Mouse (Mus musculus) hematopoietic stem cell, adult 5-6 weeks (primary cell): Measurements from ENCODE around the gene Fance. TPM values are rescaled to one million over a fixed set of nuclear protein-coding genes. Genes with fewer than 3 reads are reported as not detected.

ENCODE experiments used
- ATAC-seq, 2 experiments: fragments of 125-278 bp in 1 of 2; replicated peaks in 1 of 2; 2 replicates each; pipeline ENCODE4 v1.8.0; 2016 to 2017; ENCODE audit warnings: inconsistent platforms in 2 of 2, mild to moderate bottlenecking in 2 of 2, moderate number of reproducible peaks in 2 of 2, low read depth in 1 of 2, moderate TSS enrichment in 1 of 2; ENCODE audit not compliant: low FRiP score in 2 of 2, poor library complexity in 2 of 2, severe bottlenecking in 2 of 2, insufficient read depth in 1 of 2, low TSS enrichment in 1 of 2
- total RNA-seq: library from RNA; stranded (forward); fragments of 172-1452, 232-1000 nt; gene quantifications from 2 replicates; pipeline ENCODE4 v1.2.3, GENCODE M21; 2017

Fance gene
- total RNA-seq, 1 experiment from 2014 or later, result 7.5 TPM

DNA sequence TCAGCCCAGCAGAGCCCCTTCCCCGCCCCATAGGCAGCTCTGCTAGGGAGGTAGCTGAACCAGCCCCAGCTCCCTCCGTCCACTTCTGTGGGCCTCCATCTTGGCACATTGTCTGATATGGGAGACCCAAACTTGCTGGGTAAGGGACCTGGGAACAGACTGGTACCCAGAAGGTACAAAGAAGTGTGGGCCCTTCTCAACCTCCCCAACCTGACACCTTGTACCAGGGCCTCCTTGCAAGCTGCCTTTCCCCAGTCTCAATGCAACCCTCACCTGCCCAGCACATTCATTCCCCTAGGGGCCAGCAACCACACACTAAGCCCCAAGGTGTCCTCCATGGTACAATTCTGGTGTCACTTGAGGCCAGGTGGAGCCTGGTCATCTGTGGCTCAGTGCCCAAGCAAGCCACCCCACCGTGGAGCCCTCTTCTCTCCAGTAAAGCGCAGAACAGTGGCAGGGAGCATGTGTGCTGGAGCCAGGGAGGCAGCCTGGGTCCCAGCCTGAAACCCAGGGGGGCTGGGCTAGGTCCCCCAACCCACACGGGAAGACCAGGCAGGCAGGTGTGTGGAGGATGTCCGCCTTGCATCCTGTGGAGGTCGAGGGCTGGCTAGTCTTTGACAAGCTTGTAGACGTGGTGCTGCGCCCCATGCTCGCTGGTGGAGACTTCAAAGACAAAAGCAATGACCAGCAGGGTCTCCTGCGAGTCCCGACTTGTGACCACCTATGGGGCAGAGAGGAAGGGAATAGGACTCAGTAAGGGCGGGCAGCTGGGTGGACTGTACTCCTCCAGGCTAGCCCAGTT is 19.0 kb downstream of the Fance start:
- no peak for ATAC-seq

DNA sequence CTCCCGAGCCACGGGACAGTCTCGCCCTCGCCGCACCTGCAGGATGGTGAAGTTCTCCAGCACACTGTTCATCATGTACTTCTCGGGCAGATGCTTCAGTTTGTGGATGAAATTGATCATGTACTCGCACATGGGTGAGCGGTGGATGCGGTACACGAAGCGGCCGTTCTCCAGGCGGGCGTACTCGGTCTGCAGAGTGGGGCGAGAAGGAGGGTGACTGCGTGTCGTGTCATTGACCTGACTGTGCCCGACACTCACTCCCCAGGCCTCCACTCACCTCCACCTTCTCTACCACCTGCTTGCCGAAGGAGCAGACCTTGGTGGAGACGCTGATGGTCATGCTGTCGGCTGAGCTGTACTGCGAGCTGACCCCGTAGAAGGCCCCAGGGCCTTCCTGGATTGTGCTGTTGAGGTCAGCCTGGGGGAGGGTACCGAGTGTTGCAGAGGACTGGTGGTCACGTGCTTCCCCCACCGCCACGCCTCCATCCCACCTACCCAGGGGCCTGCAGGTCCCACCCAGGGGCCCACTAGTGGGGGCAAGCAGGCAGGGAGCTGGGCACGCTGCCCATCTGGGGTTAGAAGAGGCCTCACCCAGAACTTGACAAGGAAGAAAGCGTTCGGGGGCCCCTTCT is 19.7 kb downstream of the Fance start:
- ATAC-seq, result peak; percentile 11 to 25

GRCm38 (mm10) chr17:28335267-28335666 is 21.9 kb downstream of the Fance start:
- no peak for ATAC-seq

DNA sequence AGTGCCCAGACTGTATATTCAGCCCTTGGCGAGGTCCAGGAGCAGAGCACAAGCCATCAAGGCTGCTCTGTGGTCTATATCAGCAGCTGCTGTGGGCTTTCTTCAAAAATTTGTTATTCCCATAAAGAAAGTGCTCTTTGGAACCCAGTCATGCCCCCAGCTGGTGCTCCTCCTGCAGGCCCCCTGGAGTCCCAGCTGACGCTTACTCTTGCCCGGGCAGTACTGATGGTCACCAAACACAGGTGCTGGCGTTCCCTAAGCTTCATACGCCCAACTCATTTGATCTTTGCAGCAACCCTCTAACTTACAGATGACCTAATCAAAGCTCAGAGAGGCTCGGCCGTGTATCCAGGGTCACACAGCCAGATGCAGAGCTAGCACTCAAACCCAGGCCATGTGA is 24.2 kb downstream of the Fance start:
- no peak for ATAC-seq

DNA sequence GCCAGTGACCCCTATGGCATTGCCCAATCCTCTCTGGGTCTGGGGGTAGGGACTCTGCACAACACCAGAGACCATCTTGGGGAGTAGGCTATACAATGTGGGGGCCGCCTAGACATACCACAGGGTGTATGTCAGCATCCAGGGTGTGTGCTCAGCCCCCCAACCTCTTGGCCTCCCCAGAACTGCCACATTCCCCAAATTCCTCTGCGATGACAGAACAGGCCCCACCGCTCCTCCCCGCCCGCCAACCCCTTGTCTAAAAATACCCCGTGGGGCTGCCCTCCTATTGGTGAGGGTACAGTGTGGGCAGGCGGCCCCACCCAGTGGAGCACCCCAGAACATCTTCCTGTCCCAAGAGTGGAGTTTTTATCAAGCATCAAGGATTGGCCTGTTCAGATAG is 27.3 kb downstream of the Fance start:
- ATAC-seq, result no peak

GRCm38 (mm10) chr17:28341091-28341490 is 27.8 kb downstream of the Fance start:
- ATAC-seq, result peak; percentile 53 to 55

- no peak for ATAC-seq
Observed at GRCm38 (mm10) chr17:28344050-28344607, 30.8 kb downstream of the Fance start.

- ATAC-seq, result no peak
Observed at GRCm38 (mm10) chr17:28344670-28345069, 31.4 kb downstream of the Fance start.

DNA sequence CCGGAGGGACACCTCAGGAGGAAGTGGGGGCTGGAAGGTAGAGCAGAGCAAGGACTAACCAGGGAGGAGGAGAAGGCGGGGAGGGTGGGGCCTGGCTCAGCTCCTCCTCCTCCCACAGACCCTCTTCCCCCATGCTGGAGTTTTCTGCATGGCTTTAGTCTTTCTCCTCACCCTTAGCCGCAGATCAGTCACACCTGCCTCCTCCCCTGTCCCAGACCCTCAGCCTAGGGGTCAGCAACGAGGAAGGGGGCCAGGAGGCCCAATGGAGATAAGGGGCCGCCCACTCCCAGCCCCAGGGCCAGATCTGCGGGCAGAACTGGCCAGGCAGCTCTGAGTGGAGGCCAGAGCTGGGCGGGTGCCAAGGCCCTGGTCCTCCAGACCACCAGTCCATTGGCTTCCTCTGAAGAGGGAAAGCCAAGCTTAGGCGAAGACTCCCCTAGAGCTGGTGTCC is 32.0 kb downstream of the Fance start:
- ATAC-seq, result no peak

GRCm38 (mm10) chr17:28345882-28346281 is 32.6 kb downstream of the Fance start:
- no peak for ATAC-seq

DNA sequence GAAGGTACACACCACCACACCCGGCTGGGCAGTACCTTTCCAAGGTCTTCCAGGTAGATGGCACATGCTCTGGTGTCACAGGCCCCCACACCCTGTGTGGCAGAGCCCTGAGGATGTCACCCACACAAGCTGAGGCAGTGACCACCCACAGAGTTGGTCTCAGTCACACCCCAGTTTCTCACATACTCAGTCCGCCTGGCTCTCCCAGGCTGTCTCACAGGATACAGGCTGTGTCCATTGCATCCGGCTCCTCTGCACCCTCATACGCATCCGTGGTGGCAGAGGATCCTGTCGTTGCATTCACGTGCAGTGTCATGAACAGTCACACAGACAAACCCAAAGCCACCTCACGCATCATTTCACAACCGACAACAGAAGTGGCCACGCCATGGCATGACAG is 34.0 kb downstream of the Fance start:
- no peak for ATAC-seq

- no peak for ATAC-seq
Observed at GRCm38 (mm10) chr17:28348211-28348610, 34.9 kb downstream of the Fance start.

- no peak for ATAC-seq
Observed at GRCm38 (mm10) chr17:28349264-28349880, 36.1 kb downstream of the Fance start.

DNA sequence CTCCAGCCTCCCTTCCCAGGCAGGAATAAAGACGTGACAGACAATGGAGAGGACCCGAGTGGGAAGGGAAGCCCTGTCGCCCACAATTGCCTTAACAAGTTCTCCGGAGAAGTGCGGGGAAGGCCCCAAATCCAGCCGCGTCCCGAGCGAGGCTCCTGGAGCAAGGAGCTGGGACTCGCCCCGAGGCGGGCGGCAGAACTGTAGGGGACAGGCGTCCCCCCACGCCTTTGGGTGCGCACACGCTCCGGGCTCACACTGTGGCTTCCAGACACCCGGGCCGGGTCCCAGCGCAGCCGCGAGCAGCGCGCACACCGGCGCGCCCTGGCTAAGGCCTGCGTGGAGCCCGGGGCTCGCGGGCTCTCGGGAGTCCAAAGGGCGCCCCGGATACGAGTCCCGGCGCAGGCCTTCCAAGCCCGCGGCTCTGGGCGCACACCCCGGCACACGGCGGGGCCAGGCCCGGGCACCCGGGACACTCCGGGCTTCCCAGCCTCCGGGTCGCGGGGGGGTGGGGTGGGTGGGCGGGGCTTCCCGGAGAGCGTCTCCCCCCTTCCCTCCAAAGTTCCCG is 36.7 kb downstream of the Fance start:
- no peak for ATAC-seq

GRCm38 (mm10) chr17:28350466-28351352 is 37.4 kb downstream of the Fance start, which contains the start of gene Tead3:
Gene Tead3 (minus strand): TSS chr17:28350817.
- peak; percentile 43 to 51 for ATAC-seq

- no peak for ATAC-seq
Observed at GRCm38 (mm10) chr17:28351353-28351890, 38.1 kb downstream of the Fance start.

- ATAC-seq, result no peak
Observed at GRCm38 (mm10) chr17:28352018-28352417, 38.7 kb downstream of the Fance start.
